Mouse (Mus musculus) embryonic facial prominence, embryonic 10.5 days (tissue): ENCODE data around the gene Mdfi. TPM values are rescaled to one million over a fixed set of nuclear protein-coding genes. Genes with fewer than 3 reads are reported as not detected.

ENCODE experiments used
- DNase-seq: peaks from one replicate; pipeline ENCODE4 v3.0.0-alpha.2; 2017; ENCODE audit warnings: low spot score
- H3K27ac ChIP-seq: fragments of 300-500 bp; sonication (generic); replicated peaks from 2 replicates; pipeline ENCODE4 v1.5.1; 2016; ENCODE audit warnings: mild to moderate bottlenecking
- H3K27me3 ChIP-seq: fragments of 300-500 bp; sonication (generic); replicated peaks from 2 replicates; pipeline ENCODE4 v1.6.1; 2016; ENCODE audit warnings: low read depth, mild to moderate bottlenecking; ENCODE audit not compliant: poor library complexity, severe bottlenecking
- H3K36me3 ChIP-seq: fragments of 300-500 bp; sonication (generic); replicated peaks from 2 replicates; pipeline ENCODE4 v1.6.1; 2016; ENCODE audit warnings: mild to moderate bottlenecking, moderate library complexity
- H3K4me1 ChIP-seq: fragments of 300-500 bp; sonication (generic); 2 replicates; pipeline ENCODE4 v1.6.1; 2016
- H3K4me3 ChIP-seq: fragments of 300-500 bp; sonication (generic); 2 replicates; pipeline ENCODE4 v1.5.1; 2016; ENCODE audit warnings: mild to moderate bottlenecking, moderate library complexity
- H3K9me3 ChIP-seq: fragments of 300-500 bp; sonication (generic); 2 replicates; pipeline ENCODE4 v1.6.1; 2016; ENCODE audit warnings: mild to moderate bottlenecking
- WGBS: fragments of 180-500 bp; shearing (Covaris S2); methylation state at CpG from one replicate; pipeline ENCODE4 v1.1.7; 2016; 5-methylcytosine and 5-hydroxymethylcytosine counted together
- polyA plus RNA-seq: library from polyadenylated mRNA; unstranded; fragments of >200 nt; fragmentation: Nextera tagmentation; extraction: Ambion mirVana; gene quantifications from 2 replicates; pipeline ENCODE4 v1.2.1, GENCODE M21; 2016

The Mdfi gene
- 21.0 and 25.1 TPM in 2 replicates for polyA plus RNA-seq

DNA sequence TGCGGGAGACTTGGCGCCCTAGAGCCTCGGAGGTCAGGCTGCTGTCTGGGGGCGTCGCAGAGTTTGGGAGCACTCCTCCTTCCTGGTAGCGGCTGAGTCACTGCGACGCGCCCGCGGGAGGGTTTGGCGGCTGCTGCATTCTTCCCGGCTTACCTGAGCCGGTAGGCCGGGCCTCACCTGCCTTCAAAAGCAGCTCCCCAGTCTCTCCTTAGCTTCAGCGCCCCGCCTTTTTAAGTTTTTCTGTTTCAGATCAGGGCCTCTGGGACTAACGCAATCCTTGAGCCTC is at the start of gene Mdfi:
Mdfi (minus strand) TSS at position 210 of the 286 bp plus-strand sequence.
- Histone ChIP-seq H3K27ac (peak within 1 kb of the TSS; percentile 95), H3K9me3 (no peaks in the 10 kb centered on the region), H3K4me1 (peaks cover 67% of the 10 kb centered on the region), H3K4me3 (peak within 1 kb of the TSS; percentile 91), H3K36me3 (peaks cover 17% of the 10 kb centered on the region), H3K27me3 (peaks cover 42% of the 10 kb centered on the region)
- peak; percentile 54 for DNase-seq
- WGBS, result 3% methylated on average over 18 of the region's 18 CpGs

DNA sequence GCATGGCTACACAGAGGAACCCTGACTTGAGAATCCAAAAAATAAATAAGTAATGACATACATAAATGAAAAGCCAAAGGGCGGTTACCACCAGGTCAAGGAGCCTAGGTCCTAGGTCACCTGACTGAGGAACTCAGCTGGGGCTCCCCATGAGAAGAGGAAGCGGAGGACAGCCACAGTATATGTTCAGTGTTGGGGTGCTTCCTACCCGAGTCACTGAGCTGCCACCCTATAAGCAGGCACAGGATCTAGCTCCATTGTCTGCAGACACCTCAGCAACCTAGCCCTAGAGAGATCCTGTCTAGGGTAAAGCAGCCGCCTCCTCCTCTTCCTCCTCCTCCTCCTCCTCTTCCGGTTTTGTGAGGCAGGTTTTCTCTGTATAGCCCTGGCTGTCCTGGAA is 48.6 kb upstream of the Mdfi start:
- no peaks in the 10 kb centered on the region for H3K9me3 ChIP-seq
- H3K27ac ChIP-seq, result no peak overlapping the region
- peaks cover 95% of the 10 kb centered on the region for H3K36me3 ChIP-seq
- DNase-seq, result no peak
- no peaks in the 10 kb centered on the region for H3K27me3 ChIP-seq
- H3K4me1 ChIP-seq, result peaks cover 90% of the 10 kb centered on the region
- no peak overlapping the region for H3K4me3 ChIP-seq
- WGBS, result 78% methylated on average over 5 of the region's 5 CpGs

DNA sequence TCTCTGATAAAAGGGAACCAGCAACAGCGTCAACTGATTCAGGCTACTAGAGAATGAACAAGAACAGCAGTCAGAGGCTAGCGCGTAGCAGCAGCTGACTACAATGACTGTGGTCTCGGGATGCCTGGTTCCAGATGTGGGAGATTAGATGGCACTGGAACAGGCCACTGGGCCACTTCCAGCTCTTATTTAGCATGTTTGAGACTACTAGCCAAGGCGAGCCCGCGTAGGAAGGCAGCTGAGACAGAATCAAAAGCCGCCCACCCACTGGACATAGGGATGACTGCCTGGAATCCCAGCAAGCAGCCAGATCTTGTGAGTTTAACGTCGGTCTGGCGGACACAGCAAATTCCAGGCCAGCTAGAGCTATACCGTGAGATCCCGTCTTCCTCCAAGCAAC is 46.8 kb upstream of the Mdfi start:
- Histone ChIP-seq H3K27ac (peak overlapping the region; percentile 52; the same call in 1 of the 2 replicates), H3K27me3 (no peaks in the 10 kb centered on the region), H3K4me1 (peaks cover 90% of the 10 kb centered on the region), H3K9me3 (no peaks in the 10 kb centered on the region), H3K36me3 (peaks cover 100% of the 10 kb centered on the region), H3K4me3 (no peak overlapping the region)
- DNase-seq, result peak; percentile 69
- 48% methylated on average over 13 of the region's 13 CpGs for WGBS

DNA sequence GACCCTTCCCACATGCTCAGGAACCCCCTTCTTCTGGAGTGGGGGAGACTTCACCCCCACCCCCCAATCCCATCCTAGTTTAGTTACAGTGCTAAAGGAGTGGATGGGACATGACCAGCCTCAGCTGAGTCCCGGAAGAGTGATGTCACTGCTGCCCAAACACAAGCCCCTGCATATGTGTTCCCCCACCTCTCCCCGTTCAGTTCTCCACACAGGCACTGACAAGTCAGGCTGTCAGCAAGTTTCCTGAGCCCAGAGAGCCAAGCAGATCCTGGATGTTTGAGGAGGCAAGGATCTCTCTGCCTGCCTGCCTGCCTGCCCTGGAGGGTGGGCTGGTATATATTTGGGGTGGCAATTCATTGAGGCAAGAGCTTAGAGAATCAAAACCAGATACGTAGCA is 44.7 kb upstream of the Mdfi start:
- peak; percentile 44 for DNase-seq
- Histone ChIP-seq H3K4me3 (no peak overlapping the region), H3K27ac (peak overlapping the region; percentile 78), H3K9me3 (no peaks in the 10 kb centered on the region), H3K27me3 (no peaks in the 10 kb centered on the region), H3K4me1 (peaks cover 98% of the 10 kb centered on the region), H3K36me3 (peaks cover 100% of the 10 kb centered on the region)
- WGBS, result 20% methylated on average over 3 of the region's 3 CpGs

DNA sequence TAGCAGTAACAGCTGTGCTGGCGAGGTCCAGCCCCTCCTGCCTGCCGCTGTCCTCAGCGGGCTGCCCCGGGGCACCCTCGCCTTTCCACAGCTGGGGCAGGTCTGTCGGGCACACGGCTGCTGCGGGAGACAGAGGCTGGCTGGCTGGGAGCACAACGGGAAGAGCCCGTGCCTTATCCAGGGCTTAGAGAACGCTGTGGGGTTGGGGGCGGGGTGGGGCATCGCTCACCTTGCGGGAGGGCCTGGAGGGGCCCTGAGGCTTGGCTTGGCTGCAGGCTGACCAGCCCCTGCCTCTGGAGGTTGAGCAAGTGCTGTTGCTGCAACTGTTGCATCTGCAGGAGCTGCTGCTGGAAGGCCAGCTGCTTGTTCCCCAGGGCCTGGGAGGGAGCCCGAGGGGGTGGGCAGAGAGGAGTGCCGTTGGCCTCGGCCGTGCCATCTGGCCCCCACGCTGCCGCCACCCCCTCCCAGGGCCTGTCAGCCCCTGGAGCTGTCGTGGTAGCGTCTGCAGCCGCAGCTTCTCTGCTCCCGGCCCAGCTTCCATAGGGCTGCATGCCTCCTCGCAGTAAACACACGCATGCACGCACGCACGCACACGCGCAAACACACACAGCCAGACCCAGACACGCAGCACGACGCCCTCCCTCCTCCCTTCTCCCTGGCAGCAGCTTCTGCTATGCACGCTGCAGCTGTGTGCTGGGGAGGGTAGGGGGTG is 44.0 kb upstream of the Mdfi start:
- Histone ChIP-seq H3K27ac (peak overlapping the region; percentile 78), H3K36me3 (peaks cover 100% of the 10 kb centered on the region), H3K9me3 (no peaks in the 10 kb centered on the region), H3K4me1 (peaks cover 98% of the 10 kb centered on the region), H3K4me3 (peak overlapping the region; percentile 36; the same call in 1 of the 2 replicates), H3K27me3 (no peaks in the 10 kb centered on the region)
- DNase-seq, result peak; percentile 63
- WGBS, result 11% methylated on average over 35 of the region's 35 CpGs

DNA sequence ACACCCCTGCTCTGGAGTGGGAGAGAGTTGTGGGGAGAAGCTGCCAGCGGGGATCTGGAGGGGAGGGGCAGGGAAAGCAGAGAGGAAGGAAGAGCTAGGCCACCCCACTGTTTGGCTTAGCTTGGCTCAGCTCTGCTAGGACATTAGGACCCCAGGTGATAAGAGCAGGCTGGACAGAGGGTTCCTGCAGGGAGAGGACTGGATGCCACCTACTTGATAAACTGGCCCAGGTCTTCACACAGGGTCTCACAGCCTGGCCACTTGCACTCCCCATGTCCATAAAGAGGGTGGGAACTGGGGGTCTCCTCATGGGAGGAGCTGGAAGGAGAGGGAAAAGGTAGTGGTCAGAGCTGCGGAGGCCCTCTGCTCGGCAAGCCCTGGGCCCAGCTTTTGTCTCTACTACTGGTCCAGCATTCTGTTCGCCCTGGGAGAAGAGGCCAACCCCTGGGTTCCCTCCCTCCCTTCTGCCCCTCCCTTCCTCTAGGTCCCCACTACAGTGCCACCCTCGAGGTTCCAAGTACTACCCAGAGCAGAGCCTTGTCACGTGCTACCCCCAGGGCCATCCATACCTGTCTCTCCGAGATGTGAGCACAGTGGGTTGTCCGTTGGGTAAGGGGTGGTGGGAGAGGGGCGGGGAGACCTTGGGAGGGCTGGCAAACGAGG is 43.4 kb upstream of the Mdfi start:
- peak overlapping the region; percentile 36; the same call in 1 of the 2 replicates for H3K4me3 ChIP-seq
- peaks cover 100% of the 10 kb centered on the region for H3K36me3 ChIP-seq
- H3K9me3 ChIP-seq, result no peaks in the 10 kb centered on the region
- 27% methylated on average over 10 of the region's 10 CpGs for WGBS
- peaks cover 98% of the 10 kb centered on the region for H3K4me1 ChIP-seq
- H3K27me3 ChIP-seq, result no peaks in the 10 kb centered on the region
- H3K27ac ChIP-seq, result peak overlapping the region; percentile 78
- no peak for DNase-seq

DNA sequence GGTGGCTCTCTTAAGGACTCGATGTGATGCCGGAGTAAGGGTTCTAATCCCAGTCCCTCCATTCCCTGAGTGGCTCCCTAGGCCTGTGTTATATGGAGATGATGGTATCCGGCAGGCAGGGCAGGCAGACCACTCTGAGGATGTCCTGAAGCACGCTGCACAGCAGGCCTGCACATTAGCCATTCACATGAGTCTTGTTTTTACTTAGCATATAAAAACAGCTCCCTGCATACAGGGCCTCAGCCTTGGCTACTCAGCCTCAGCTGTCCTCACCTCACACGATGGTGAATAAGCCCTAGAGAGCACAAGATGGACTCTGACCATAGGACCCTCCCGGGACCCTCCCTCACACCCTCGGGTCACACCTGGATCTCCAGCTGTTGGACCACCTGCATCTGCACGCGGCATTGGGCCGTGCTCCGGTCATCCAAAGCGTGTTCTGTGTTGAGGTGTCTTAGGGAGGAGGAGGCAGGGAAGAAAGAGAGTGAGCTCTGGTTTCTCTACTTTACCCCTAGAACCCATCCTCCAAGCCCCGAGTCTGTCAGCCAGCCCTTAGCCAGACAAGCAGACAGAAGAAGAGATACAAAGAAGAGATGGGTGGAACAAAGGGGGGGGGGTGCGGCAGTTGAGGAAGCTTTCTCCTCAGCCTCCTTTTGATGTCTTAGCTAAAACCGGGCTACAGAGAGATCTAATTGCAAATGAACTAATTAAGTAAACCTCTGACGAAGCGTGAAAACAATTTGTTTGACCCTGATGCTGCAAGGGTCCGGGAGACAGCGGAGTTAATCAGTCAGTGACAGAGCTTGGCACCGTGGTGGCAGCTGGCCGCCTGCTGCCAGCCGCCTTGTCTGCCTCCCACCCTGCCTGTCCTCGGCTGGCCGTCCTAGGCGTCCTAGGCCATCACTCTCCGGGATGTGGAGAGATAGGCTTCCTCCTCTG is 42.6 kb upstream of the Mdfi start:
- Histone ChIP-seq H3K4me1 (peaks cover 96% of the 10 kb centered on the region), H3K4me3 (peak overlapping the region; percentile 13; the same call in 1 of the 2 replicates), H3K36me3 (peaks cover 100% of the 10 kb centered on the region), H3K9me3 (no peaks in the 10 kb centered on the region), H3K27ac (peak overlapping the region; percentile 78), H3K27me3 (no peaks in the 10 kb centered on the region)
- no peak for DNase-seq
- 40% methylated on average over 26 of the region's 26 CpGs for WGBS

DNA sequence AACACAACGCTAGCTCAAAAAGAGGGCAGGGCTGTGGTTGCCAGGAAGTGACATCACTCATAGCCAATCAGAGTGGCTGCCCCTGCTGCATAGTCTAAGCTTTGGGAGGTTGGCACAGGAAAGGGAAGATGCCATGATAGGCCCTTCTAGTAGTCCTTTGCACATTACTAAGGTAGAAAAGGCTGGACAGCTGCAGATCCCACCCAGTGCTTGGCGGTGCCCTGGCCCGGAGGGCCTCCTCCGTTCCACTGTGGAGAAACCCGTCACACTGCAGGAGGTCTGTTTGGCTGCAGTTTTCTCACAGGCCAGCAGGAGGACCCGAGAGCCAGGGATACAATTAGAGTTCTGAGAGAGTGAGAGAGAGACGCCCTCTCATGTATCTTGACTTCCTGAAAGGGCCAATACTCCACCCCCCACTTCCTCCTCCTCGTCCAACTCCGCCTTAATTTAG is 38.9 kb upstream of the Mdfi start:
- Histone ChIP-seq H3K27ac (peak overlapping the region; percentile 7; the same call in 1 of the 2 replicates), H3K4me3 (peak overlapping the region; percentile 34; the same call in 1 of the 2 replicates), H3K9me3 (no peaks in the 10 kb centered on the region), H3K4me1 (peaks cover 68% of the 10 kb centered on the region), H3K36me3 (peaks cover 100% of the 10 kb centered on the region), H3K27me3 (no peaks in the 10 kb centered on the region)
- DNase-seq, result peak; percentile 84
- WGBS, result 17% methylated on average over 9 of the region's 9 CpGs

DNA sequence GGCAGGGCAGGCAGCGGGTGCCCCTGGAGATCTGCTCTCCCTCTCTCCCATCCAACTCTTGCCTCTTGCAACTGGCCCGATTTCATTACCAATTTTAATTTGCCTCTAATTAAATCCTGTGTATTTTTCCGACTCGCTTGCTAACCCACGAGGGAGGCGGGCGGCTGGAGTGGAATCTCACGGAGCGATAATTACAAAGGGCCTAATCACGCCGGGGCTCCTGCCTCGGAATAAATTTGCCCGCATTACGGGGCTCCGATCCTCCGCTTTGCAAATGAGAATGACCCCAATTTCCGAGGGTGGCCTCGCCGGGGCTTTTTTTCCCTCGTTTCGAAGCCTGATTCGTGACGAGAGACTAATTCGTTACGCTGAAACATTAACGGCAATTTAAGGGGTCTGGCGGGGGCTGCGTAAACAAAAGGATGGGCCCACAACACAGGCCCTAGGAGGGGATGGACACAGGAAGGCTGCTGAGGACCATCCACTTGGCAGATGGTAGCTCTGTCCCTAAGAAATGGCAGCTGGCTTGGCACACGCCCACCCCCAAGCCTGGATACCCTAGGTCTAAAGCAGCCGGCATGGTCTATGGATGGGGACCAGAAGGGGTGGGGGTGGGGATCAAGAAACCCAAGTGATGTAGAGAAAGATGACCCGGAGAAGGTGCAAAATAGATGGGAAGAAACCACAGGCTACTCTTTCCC is 38.0 kb upstream of the Mdfi start:
- Histone ChIP-seq H3K27me3 (no peaks in the 10 kb centered on the region), H3K4me3 (no peak overlapping the region), H3K9me3 (no peaks in the 10 kb centered on the region), H3K27ac (no peak overlapping the region), H3K4me1 (peaks cover 67% of the 10 kb centered on the region), H3K36me3 (peaks cover 100% of the 10 kb centered on the region)
- no peak for DNase-seq
- WGBS, result 86% methylated on average over 31 of the region's 31 CpGs

DNA sequence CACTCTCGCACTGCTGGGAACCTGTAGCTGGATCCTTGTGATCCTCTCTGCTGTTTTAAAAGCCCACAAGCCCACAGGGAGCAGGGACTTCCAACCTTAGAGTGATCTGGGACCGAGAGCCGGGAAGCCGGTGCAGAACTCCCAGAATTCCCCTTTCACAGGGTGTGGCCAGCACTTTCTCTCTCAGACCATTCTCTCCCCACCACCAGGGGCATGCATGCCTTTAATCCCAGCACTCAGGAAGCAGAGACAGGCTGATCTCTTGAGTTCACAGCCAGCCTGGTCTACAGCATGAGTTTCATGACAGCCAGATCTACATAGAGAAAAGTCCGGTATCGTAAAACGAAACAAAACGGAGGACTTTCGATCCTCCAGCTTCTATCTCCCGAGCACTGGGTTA is 35.4 kb upstream of the Mdfi start:
- peaks cover 91% of the 10 kb centered on the region for H3K36me3 ChIP-seq
- H3K27me3 ChIP-seq, result no peaks in the 10 kb centered on the region
- no peak overlapping the region for H3K27ac ChIP-seq
- no peak overlapping the region for H3K4me3 ChIP-seq
- H3K4me1 ChIP-seq, result peaks cover 53% of the 10 kb centered on the region
- H3K9me3 ChIP-seq, result no peaks in the 10 kb centered on the region
- 95% methylated on average over 10 of the region's 10 CpGs for WGBS
- DNase-seq, result no peak

DNA sequence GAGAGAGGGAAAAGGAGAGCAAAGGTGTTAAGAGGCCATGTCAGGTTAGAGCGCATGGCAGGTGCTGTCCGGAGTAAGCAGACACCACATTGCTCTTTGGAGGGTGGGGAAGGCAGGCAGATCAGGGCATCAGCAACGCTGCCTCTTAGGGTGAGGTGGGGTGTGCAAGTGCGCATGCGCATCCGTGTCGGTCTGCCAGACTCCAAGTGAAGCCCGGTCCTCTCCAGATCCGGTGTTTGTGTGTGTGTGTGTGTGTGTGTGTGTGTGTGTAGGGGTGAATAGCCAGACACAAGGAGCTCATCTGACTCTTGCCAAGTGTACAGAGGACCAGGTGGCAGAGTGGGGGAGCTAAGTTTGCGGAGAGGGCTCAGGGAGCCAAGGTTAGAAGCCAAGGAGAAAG is 31.5 kb upstream of the Mdfi start:
- Histone ChIP-seq H3K4me1 (peaks cover 52% of the 10 kb centered on the region), H3K4me3 (no peak overlapping the region), H3K27ac (no peak overlapping the region), H3K9me3 (no peaks in the 10 kb centered on the region), H3K36me3 (peaks cover 53% of the 10 kb centered on the region), H3K27me3 (no peaks in the 10 kb centered on the region)
- no peak for DNase-seq
- WGBS, result 68% methylated on average over 10 of the region's 10 CpGs

DNA sequence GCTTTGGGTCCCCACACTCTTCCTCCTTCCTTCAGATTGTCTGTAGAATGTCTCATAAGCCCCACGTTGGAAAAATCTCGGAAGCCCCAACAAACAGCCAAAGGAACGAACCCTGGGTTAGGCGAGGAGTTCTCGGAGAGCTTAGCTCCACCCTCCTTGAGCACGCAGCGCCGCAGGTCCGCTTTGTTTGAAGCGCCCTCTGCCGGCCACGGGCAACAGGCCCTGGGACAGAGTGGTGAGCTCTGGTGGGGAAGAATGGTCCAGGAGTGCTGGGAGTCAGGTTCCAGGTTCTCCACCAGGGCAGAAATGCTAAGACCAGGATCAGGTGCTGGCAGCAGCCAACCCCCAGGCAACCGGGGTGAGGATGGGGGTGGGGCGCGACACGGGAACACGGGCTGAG is 30.0 kb upstream of the Mdfi start:
- Histone ChIP-seq H3K4me1 (peaks cover 62% of the 10 kb centered on the region), H3K27ac (peak overlapping the region; percentile 65), H3K4me3 (peak overlapping the region; percentile 6), H3K27me3 (no peaks in the 10 kb centered on the region), H3K9me3 (no peaks in the 10 kb centered on the region), H3K36me3 (peaks cover 37% of the 10 kb centered on the region)
- 3% methylated on average over 17 of the region's 17 CpGs for WGBS
- DNase-seq, result peak; percentile 93
